Mouse (Mus musculus) adrenal gland, adult (tissue): ENCODE data around the gene Rep15.

Experiments used
- DNase-seq, 2 experiments: peaks; one replicate each; pipeline ENCODE4 v3.0.0; 2022 to 2023; ENCODE audit warnings: low spot score in 1 of 2; ENCODE audit not compliant: inconsistent age in 2 of 2

Rep15 gene

DNA sequence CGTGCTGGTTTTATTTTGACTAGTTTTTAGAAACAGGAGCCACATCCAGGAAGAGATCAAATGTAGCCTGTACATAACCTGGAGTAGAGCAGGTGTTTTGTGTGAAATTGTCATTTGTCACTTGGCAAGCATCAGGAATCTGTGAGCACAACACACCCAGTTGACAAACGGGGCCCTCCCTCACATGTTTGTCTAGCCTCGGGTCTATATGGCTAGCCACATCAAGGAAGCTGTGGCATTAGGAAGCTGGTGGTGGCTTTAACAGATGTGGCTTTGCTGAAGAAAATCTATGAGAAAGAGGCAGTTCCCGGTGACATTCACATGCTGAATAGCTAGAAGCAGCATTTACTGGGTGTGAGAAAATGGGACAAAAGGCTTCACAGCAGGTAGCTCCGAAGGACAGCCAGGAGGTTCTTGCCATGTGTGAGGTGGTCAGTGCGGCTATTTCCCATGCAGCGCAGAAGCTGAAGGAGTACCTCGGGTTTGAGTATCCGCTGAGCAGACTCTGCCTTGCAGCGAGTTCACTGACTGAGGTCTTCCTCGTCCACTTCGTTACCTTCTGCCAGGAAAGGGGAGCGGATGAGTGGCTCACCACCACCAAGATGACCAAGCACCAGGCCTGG, at the start of gene Rep15:
Gene Rep15, plus strand, starts transcription at position 282 of the 623 bp plus-strand sequence.
- no peak for DNase-seq

- no peak for DNase-seq
Measured at GRCm38 (mm10) chr6:146984569-146984968, 47.8 kb upstream of the Rep15 start.

GRCm38 (mm10) chr6:146994236-146994635, 38.1 kb upstream of the Rep15 start:
- DNase-seq, result peak; percentile 43 to 87

DNA sequence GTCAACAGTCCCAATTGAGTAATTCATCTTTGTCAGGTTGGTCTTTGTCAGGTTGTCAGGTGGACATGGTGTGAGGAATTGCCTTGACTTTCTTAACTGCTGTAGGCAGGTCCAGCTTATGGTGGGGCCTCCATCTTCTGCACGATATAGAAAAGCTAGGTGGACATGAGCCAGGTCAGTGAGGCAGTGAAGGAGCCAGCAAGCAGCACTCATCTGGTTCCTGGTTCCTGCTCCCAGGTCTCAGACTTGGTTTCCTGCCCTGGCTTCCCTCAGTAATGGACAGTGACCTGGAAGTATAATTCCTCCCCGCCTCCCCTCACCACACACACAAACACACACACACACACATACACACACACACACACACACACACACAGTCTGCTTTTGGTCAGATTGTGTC, 37.0 kb upstream of the Rep15 start:
- DNase-seq, result no peak

DNA sequence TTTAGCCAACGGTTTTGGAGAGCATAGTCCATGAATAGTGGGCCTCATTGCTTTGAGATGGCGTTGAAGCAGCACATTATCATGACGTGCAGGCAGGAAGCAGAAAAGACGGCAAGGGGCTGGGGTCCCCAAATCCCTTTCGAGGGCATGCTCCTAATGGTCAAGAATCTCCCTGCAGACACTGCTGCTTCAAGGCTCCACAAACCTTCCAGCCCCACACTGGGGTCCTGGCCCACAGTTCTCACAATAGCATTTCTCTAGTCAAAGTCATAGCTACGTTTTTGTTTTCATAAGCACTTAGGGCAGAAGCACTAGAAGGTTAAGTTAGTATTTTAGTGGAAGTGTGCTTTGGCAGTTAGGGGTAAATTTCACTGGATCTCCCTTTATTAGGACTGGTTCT, 36.5 kb upstream of the Rep15 start:
- no peak for DNase-seq

- no peak for DNase-seq
Measured at GRCm38 (mm10) chr6:146997006-146997405, 35.4 kb upstream of the Rep15 start.

- no peak for DNase-seq
Measured at GRCm38 (mm10) chr6:146998710-146999109, 33.7 kb upstream of the Rep15 start.

DNA sequence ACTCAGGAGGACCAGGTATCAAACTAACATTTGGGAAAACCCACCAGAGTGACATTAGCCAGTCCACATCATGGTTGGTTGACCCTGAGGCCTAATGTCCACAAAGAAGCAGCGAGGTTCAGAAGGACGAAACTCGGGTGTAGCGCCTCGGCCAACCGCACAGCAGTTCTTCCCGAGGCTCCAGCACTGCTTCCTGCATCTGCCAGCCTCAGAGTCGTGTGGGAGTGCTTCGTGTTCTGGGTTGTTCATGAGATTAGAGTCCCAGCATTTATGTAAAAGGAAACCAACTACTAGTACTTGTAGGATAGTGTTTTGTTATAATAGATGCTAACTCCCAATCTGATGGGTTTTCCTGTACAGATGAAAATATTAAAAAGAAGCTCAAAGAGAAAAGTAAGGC, 33.1 kb upstream of the Rep15 start:
- DNase-seq, result no peak

DNA sequence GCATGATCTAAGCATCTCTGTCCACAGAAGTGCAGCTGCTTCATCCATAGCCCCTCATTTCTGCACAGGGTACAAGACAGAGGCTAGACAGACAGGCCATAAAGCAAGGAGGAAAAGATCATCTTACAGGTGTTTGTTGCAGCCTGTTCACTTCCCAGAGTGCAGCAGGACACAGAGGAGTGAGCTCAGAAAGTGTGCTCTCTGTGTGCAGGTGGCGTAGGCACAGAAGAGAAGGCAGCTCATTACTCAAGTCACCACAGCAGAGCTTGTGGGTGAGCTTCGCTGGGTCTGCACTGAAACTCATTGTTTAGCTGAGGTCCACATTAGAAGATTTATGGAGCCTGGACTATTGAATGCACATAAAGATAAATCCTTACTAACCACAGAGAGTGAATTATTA, 32.6 kb upstream of the Rep15 start:
- DNase-seq, result no peak

GRCm38 (mm10) chr6:147008148-147008547, 24.2 kb upstream of the Rep15 start:
- peak; percentile 35 to 77 for DNase-seq

DNA sequence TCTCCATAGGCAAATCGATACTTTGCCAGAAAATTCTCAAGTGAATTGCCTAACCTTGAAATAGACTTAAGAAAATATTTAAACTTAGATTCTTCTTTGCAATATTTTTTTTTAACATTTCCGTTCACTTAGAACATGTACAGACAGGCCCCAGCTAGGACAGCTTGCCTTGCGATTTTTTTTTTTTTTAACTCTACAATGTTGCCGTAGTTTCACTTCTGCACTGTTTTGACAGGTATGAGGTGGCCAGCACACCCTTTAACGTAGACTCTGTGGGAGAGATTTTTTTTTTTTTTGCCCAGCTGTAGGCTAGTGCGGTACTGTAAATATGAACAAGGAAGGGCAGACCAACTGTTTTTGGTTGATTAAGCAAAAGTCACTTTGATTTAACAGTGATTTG, 22.0 kb upstream of the Rep15 start:
- DNase-seq, result no peak

- DNase-seq, result no peak
Measured at GRCm38 (mm10) chr6:147010811-147011520, 21.4 kb upstream of the Rep15 start.

- no peak for DNase-seq
Measured at GRCm38 (mm10) chr6:147011555-147011954, 20.8 kb upstream of the Rep15 start.

DNA sequence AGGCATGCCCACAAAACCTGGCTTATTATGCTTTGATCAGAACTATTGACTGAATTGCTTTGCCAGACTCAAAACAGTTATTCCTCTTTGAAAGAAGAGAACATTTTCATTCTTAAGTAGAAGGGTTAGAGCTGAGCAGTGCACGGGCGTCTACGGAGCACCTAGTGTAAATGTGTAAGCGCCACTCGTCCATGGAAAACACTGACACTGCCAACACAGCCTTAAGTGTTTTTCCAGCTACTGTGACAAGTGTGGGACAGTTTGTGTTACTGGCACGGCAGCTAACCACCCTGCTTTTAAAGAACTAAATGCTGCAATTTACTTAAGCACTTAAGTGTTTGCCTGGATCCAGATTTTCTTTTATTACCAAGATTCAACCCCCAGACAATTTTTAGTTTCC, 20.4 kb upstream of the Rep15 start:
- no peak for DNase-seq

GRCm38 (mm10) chr6:147013546-147013945, 18.8 kb upstream of the Rep15 start:
- no peak for DNase-seq

DNA sequence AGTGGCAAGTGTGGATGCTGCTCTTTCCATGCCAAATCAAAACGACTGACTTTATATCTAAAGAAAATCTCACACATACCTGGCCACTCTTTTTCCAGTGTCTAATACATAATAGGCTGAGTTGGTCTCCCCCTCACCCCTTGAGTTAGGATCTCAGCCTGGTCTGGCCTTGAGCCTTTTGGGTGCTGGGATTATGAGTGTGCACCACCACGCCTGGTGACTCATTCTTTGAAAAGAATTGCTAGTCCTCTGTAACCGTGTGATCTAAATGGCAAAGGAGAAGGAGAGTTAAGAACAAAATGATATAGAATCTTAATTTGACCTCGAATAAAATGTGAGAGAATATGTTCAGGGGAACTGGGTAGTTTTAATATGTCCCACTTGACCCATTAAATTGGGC, 14.5 kb upstream of the Rep15 start:
- DNase-seq, result peak; percentile 48 to 57

DNA sequence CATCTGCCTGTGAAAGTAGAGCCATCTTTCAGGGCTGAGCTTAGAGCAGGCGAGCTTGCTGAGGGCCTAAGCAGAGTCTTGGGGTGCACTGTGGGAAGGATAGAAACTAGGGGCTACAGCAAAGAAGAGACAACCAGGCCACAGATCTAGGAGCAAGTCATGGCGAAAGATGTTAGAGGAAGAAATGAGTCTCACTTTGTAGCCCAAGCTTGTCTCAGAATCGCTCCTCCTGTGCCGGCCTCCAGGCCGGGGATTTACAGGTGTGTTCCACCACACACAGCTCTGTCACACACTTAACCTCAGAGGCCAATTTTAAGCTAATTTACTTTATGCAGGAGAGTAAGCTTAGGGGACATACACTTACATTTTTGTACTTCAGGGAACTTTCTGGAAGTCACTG, 14.0 kb upstream of the Rep15 start:
- no peak for DNase-seq

GRCm38 (mm10) chr6:147021181-147021580, 11.2 kb upstream of the Rep15 start:
- no peak for DNase-seq

- DNase-seq, result no peak
Measured at GRCm38 (mm10) chr6:147022375-147023132, 9.8 kb upstream of the Rep15 start.

DNA sequence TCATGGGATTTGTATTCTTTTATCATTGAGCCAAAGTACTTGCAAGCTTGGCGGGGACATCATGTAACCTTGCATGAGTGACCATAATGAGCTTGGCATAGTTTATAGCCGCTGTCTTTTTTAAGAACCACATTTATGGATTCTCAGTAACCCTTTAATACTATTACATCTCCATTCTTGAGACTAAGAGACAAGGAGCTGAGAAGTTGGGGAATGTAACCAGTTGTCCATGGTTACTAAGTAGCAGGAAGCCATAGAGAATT, 9.3 kb upstream of the Rep15 start:
- DNase-seq, result no peak

- DNase-seq, result no peak
Measured at GRCm38 (mm10) chr6:147023568-147023967, 8.8 kb upstream of the Rep15 start.

- no peak for DNase-seq
Measured at GRCm38 (mm10) chr6:147024761-147025160, 7.6 kb upstream of the Rep15 start.
